Mouse (Mus musculus) C2C12 (cell line): ENCODE data around the gene Pard3. TPM values are rescaled to one million over a fixed set of nuclear protein-coding genes. Genes with fewer than 3 reads are reported as not detected.
"Not testable (repeated sequence)": the region's sequence is repeated elsewhere in the genome, so short reads cannot be mapped to it uniquely, and the experiment has no call there.

ENCODE experiments used
- H3K27me3 ChIP-seq: one replicate; pipeline ENCODE4 v1.6.1; 2011; ENCODE audit not compliant: control insufficient read depth, insufficient read depth, insufficient read length
- H3K36me3 ChIP-seq: one replicate; pipeline ENCODE4 v1.6.1; 2011; ENCODE audit not compliant: control insufficient read depth, insufficient read depth
- H3K4me3 ChIP-seq: one replicate; pipeline ENCODE4 v1.5.1; 2011; ENCODE audit warnings: mild to moderate bottlenecking, control low read depth; ENCODE audit not compliant: poor library complexity, insufficient read depth, severe bottlenecking
- H3K79me2 ChIP-seq: one replicate; pipeline ENCODE4 v1.6.1; 2011; ENCODE audit not compliant: control insufficient read depth, insufficient read depth
- H3K79me3 ChIP-seq: one replicate; pipeline ENCODE4 v1.6.1; 2011; ENCODE audit warnings: low read depth, control low read depth
- H3ac ChIP-seq: one replicate; pipeline ENCODE3; 2011; ENCODE audit warnings: low read depth; ENCODE audit not compliant: control insufficient read depth, insufficient read length
- CEBPB ChIP-seq: IDR thresholded peaks from one replicate; pipeline ENCODE4 v1.6.1; 2011; ENCODE audit warnings: low read depth, mild to moderate bottlenecking, control low read depth, moderate library complexity
- CTCF ChIP-seq: IDR thresholded peaks from one replicate; pipeline ENCODE4 v1.5.1; 2011; ENCODE audit not compliant: control insufficient read depth, insufficient read depth, insufficient read length
- FOSL1 ChIP-seq: IDR thresholded peaks from one replicate; pipeline ENCODE4 v1.8.0; 2011; ENCODE audit warnings: mild to moderate bottlenecking, low read length; ENCODE audit not compliant: poor library complexity, insufficient read depth, severe bottlenecking
- MAX ChIP-seq: IDR thresholded peaks from one replicate; pipeline ENCODE4 v1.6.1; 2011; ENCODE audit warnings: mild to moderate bottlenecking, control low read depth
- MYOD1 ChIP-seq: IDR thresholded peaks from one replicate; pipeline ENCODE4 v1.6.1; 2011; ENCODE audit warnings: low read depth; ENCODE audit not compliant: control insufficient read depth, insufficient read length
- MYOG ChIP-seq: IDR thresholded peaks from one replicate; pipeline ENCODE4 v1.6.1; 2011; ENCODE audit not compliant: control insufficient read depth, insufficient read length; ENCODE audit errors: extremely low read depth
- USF1 ChIP-seq: IDR thresholded peaks from one replicate; pipeline ENCODE4 v1.6.1; 2011; ENCODE audit warnings: low read depth, mild to moderate bottlenecking, control low read depth, moderate library complexity
- polyA plus RNA-seq: library from polyadenylated mRNA; unstranded; fragments of >200 nt; fragmentation: generic; extraction: Trizol; gene quantifications from one replicate; pipeline ENCODE4 v1.2.1, GENCODE M21; 2012; ENCODE audit warnings: missing spikeins

Gene Pard3
- polyA plus RNA-seq, 1 experiment, result 8.4 TPM

DNA sequence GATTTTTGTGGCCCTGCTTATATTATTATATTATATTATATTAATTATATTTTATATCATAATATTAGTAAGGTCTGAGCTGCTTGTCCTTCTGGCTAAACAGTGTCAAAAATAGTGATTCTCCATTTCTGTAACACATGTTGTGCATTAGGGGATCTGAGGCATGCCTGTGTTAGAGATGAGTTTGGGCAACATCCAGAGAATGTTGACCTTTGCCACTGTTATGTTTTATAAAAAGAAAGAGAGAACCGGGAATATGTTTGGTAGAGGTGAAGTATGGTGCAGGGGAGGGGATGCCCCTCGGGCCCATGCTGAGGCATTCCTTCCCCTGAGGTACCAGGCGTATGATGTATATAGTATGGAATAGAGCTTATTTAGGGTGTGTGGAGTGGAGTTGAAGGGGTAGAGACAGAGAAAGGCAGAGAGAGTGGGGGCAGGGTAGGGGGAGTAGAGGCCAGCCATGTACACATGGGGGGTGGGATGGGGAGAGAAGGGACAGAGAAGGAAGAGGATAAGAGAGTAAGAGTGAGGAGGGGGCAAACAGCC lies 95.8 kb downstream of the Pard3 start:
- Histone ChIP-seq H3K79me2 (peaks cover 62% of the 10 kb centered on the region), H3K27me3 (no peaks in the 10 kb centered on the region), H3K36me3 (peaks cover 4% of the 10 kb centered on the region), H3ac (no peak overlapping the region), H3K4me3 (no peak overlapping the region), H3K79me3 (peaks cover 28% of the 10 kb centered on the region)
- TF ChIP-seq MYOD1 (no peak), MYOG (no peak), MAX (no peak), CEBPB (no peak), CTCF (no peak), USF1 (no peak), FOSL1 (no peak)

DNA sequence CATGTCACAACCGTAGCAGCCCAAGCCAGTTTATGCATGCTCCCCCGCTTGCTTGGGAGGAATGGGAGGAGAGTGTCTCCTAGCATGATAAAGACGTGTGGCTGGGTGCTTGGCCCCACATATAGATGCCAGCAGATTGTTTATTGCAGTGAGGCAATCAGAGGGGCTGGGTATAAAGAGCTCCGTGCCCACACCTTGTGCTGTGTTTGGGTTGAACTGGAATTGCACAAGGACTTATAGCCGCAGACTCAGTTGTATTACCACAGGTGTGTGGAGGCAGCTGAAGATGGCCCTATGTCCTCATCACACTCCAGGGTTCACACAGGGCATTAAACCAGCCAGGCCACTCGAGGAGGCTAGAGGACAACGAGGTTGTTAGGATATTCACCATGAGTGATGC lies 98.2 kb downstream of the Pard3 start:
- Histone ChIP-seq H3K79me2 (peaks cover 44% of the 10 kb centered on the region), H3ac (no peak overlapping the region), H3K36me3 (peaks cover 4% of the 10 kb centered on the region), H3K79me3 (peaks cover 19% of the 10 kb centered on the region), H3K4me3 (no peak overlapping the region), H3K27me3 (no peaks in the 10 kb centered on the region)
- no peak for TF ChIP-seq CTCF

DNA sequence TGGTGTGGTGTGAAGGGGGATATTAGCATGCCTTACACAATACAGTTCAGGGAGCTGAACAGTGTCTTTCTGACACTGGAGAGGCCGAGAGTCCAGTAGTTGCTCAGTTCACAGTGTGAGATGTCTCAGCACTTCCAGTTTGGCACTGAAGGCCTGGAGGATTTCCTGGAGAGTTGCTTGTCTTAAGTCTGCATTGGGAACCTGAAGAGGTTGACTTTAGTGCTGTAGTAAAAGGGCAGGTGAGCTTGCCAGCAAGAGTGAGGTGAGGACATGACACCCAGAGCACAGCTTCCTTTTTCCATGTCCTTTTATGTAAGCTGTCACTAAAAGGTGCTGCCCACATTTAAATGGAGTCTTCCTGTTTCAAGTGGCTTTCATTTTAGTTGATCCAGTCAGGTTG lies 99.1 kb downstream of the Pard3 start:
- H3ac ChIP-seq, result no peak overlapping the region
- peaks cover 39% of the 10 kb centered on the region for H3K79me2 ChIP-seq
- H3K36me3 ChIP-seq, result peaks cover 4% of the 10 kb centered on the region
- H3K27me3 ChIP-seq, result no peaks in the 10 kb centered on the region
- H3K79me3 ChIP-seq, result peaks cover 9% of the 10 kb centered on the region
- TF ChIP-seq USF1 (no peak), FOSL1 (no peak), CEBPB (no peak), MAX (no peak), MYOD1 (no peak), CTCF (no peak), MYOG (no peak)
- H3K4me3 ChIP-seq, result no peak overlapping the region

DNA sequence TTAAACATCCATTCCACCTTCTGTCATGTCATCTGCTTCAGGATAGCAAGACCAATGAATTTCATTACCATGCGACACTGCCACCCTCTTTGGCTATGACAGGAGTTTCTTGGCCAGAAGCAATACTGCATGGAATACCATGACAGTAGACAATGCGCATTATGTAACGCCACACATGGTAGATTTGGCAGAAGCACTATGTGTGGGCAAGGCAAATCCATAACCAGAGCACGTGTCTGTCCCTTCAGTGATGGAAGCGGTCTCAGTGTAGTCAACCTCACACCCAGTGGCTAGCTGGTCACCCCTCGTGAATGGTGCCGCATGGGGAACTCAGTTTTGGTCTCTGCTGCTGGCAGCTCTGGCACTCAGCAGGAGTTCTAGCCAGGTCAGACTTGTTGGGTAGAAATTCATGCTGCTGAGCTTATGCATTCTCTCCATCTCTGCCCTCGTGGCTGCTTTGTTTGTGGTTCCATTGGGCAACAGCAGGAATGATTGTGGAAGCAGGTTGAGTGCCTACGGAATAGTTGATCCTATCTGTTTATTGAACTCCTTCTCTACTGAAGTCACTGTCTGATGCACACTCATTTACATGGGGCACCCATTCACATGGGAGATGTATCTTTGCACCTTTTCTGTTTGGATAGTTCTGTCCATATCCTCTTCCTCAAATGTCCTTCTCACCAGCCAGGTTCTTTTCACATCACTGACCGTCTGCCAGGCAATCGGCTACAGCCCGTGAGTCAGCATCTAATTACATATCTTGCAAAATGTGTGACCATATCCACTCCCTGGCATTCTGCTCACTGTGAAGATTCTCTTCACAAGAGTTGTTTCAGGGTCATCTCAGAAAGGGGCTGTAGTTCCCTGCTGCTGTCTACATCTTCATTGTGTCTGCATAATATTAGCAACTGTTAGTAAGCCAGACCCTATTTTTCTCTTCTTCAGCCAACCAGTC lies 100.9 kb downstream of the Pard3 start:
- Histone ChIP-seq H3K27me3 (no peaks in the 10 kb centered on the region), H3K79me3 (peaks cover 3% of the 10 kb centered on the region), H3K79me2 (peaks cover 26% of the 10 kb centered on the region), H3ac (no peak overlapping the region), H3K36me3 (peaks cover 4% of the 10 kb centered on the region), H3K4me3 (no peak overlapping the region)
- TF ChIP-seq MAX (no peak), USF1 (no peak), FOSL1 (peak; percentile 7), CEBPB (peak; percentile 15), CTCF (no peak), MYOG (no peak)

DNA sequence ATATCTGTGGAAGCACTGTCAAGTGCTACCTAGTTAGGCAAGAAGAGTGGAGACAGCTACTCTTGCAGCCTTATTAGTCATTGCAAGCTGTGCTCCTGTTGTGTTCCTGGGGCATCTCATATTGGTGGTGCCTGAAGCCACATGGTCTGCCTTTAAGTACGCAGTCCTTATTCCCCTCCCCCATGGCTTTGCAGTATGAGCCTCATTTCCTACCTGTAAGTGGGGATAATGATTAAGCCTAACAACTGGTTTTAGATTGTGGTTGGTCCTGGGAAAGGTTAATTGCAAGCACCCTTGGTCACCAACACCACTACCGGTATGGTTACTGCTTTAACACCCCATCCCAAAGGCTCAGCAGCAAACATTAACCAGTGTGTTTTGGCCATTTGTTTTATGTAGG lies 104.8 kb downstream of the Pard3 start:
- Histone ChIP-seq H3K27me3 (no peaks in the 10 kb centered on the region), H3K79me2 (peaks cover 33% of the 10 kb centered on the region), H3K4me3 (no peak overlapping the region), H3K79me3 (peaks cover 9% of the 10 kb centered on the region), H3K36me3 (no peaks in the 10 kb centered on the region), H3ac (no peak overlapping the region)
- TF ChIP-seq FOSL1 (no peak), MYOD1 (no peak), MAX (no peak), MYOG (no peak), CEBPB (no peak), CTCF (no peak), USF1 (no peak)

DNA sequence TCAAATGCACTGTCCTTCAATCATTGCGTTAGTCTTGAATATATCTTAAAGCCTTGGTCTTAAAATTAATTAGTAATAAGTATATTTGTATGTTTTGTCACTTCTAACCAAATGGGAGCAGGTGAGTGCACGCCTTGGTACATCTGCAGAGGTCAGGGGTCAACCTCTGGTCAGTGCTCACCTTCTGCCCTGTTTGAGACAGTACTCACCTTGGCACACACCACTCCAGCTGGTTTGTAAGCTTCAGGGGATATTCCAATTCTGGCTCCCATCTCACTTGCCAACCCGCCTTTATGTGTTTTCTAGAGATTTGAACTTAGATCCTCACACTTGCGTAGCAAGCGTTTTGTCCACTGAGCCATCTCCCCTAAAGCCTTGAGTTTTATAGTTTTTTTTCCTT lies 105.7 kb downstream of the Pard3 start:
- H3K27me3 ChIP-seq, result no peaks in the 10 kb centered on the region
- TF ChIP-seq CTCF, result no peak
- no peak for TF ChIP-seq FOSL1
- TF ChIP-seq MYOD1, result no peak
- TF ChIP-seq MYOG, result no peak
- TF ChIP-seq CEBPB, result no peak
- TF ChIP-seq MAX, result no peak
- TF ChIP-seq USF1, result no peak
- H3K79me3 ChIP-seq, result peaks cover 9% of the 10 kb centered on the region
- no peak overlapping the region for H3ac ChIP-seq
- no peak overlapping the region for H3K4me3 ChIP-seq
- no peaks in the 10 kb centered on the region for H3K36me3 ChIP-seq
- peaks cover 33% of the 10 kb centered on the region for H3K79me2 ChIP-seq

DNA sequence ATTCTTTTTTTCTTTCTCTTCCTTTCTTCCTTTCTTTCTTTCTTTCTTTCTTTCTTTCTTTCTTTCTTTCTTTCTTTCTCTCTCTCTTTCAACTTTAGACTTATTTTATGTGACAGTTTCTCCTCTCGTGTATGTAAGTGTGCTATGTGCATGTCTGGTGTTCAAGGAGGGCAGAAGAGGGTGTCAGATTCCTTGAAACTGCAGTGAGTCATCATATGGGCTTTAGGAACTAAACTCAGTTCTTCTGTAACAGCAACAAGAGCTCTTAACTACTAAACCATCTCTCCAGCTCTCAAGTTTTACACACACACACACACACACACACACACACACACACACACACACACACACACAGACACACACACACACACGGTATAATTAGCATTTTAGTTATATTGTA lies 106.7 kb downstream of the Pard3 start:
- H3K79me2 ChIP-seq, result peaks cover 37% of the 10 kb centered on the region
- not testable (repeated sequence) for H3K27me3 ChIP-seq, H3K79me3 ChIP-seq, H3K36me3 ChIP-seq, H3K4me3 ChIP-seq, H3ac ChIP-seq
